Mouse (Mus musculus): Measurements from ENCODE around the gene Itfg1. TPM values are rescaled to one million over a fixed set of nuclear protein-coding genes. Genes with fewer than 3 reads are reported as not detected.

Gene Itfg1
- total RNA-seq, 2 experiments from 2014 or later: 150 to 167 TPM

GRCm38 (mm10) chr8:85780091-85780490 is 60.6 kb downstream of the Itfg1 start:
- DNase-seq (ENCODE audit: extremely low spot score in 1 of 2, low spot score in 1 of 2): no peak

GRCm38 (mm10) chr8:85745053-85745452 is 95.7 kb downstream of the Itfg1 start:
- no peak for DNase-seq (ENCODE audit: extremely low spot score in 1 of 2, low spot score in 1 of 2)

- no peak for DNase-seq (ENCODE audit: extremely low spot score in 1 of 2, low spot score in 1 of 2)
Observed at GRCm38 (mm10) chr8:85730545-85730944, 110.2 kb downstream of the Itfg1 start.

GRCm38 (mm10) chr8:85717271-85717670 is 123.5 kb downstream of the Itfg1 start:
- DNase-seq (ENCODE audit: extremely low spot score in 1 of 2, low spot score in 1 of 2): no peak

DNA sequence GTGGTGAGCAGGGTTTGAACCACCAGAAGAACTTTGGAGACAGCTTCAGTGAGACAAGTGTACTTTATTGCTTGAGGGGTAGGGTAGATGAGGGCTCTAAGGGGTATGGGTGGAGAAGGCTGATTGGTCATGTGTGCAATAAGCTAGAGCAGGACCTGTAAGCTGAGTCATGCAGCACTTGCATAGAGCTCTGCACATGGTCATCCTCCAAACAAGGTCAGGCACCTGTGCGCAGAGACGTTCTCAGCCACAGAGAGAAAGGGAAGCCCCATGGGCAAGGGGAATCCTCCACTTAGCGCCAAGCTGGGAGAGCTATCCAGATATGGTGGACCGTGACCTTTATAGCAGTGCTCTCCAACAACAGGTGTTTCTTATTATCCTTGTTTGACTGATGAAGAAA is 124.0 kb downstream of the Itfg1 start:
- DNase-seq (ENCODE audit: extremely low spot score in 1 of 2, low spot score in 1 of 2): no peak

DNA sequence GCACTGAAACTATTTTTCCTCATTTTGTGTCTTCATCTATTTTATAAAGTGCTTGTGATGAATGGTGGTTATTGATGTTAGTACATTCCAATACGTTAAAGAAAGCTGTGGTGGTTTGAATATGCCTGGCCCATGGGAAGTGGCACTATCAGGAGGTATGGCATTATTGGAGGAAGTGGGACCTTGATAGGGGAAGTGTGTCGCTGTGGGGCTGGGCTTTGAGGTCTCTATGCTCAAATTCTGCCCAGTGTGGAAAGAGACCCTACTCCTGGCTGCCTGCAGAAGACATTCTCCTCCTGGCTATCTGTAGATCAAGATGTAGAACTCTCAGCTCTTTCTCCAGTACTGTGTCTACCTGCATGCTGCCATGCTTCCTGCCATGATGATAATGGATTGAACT is 133.7 kb downstream of the Itfg1 start:
- no peak for DNase-seq (ENCODE audit: extremely low spot score in 1 of 2, low spot score in 1 of 2)

- peak; percentile 67 to 74 for DNase-seq (ENCODE audit: extremely low spot score in 1 of 2, low spot score in 1 of 2)
Observed at GRCm38 (mm10) chr8:85700751-85701351, 139.9 kb downstream of the Itfg1 start, which contains the start of gene Neto2. TSS of gene Neto2 (minus strand) at chr8:85700924.

DNA sequence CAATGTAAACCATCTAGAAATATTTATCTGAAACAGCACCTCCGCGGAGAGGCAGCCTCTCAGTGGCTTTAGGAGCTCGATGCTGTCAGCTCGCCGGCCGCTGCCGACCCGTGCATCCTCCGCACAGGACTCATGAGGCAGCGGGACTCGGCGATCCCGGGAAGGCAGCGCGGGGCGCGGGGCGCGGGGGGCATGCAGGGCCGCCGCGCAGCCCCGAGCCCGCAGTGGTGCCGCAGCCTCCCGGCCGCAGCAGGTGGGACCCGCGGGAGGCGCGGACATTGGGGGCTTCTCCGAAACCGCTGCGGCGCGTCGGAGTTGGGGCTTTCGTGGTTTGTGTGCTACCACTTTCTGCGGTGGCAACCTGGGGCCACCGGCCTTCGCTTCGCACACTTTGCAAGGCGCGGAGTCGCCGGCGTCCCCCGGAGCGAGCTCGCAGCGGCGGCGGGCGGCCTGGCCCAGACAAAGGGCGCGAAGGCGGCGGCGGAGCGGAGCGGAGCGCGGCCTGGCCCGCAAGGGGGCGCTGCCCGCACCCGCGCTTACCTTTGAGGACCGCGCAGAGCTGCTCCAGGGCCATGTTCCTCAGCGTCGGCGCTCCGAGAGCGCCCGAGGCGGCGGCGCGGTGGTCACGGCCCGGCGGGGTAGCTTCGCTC is 140.5 kb downstream of the Itfg1 start:
- DNase-seq (ENCODE audit: extremely low spot score in 1 of 2, low spot score in 1 of 2): peak; percentile 60 to 68

- DNase-seq (ENCODE audit: extremely low spot score in 1 of 2, low spot score in 1 of 2): peak; percentile 51 to 71
Observed at GRCm38 (mm10) chr8:85699051-85699450, 141.7 kb downstream of the Itfg1 start.

Small RNA genes within 50 kb of the gene (microRNA-seq; reads per million reads assigned to microRNA genes)
- gene Mir8109: 0 reads per million in 2 experiments

Other genes with a start within 250 kb of the Itfg1 start
- gene Neto2, start 140.0 kb downstream of the Itfg1 start, total RNA-seq (2021): 10 to 100 TPM; 40.4 to 46.9 TPM
- 10 to 100 TPM; 30.3 to 37.2 TPM for gene Phkb, start within 50 bp of the Itfg1 start, total RNA-seq (2021)

Data from layer of hippocampus, postnatal 25 days (tissue).